Mouse (Mus musculus) midbrain, embryonic 16.5 days (tissue): ENCODE measurements at regions not wholly inside any gene's neighbourhood (a gene's known extent, or its start where the extent isn't known, plus 50 kb on each side); places are given as distances from the start of the nearest gene placed in this dataset.

Experiments
- ATAC-seq: fragments of 200-750 bp; cut with Nextera tagmentation; 2 replicates; pipeline ENCODE4 v1.8.0; 2017; ENCODE audit warnings: moderate TSS enrichment
- H3K27ac ChIP-seq: fragments of 300-500 bp; sonication (generic); 2 replicates; pipeline ENCODE4 v1.5.1; 2014; ENCODE audit warnings: mild to moderate bottlenecking, low read length, mixed read lengths
- H3K27me3 ChIP-seq: fragments of 300-500 bp; sonication (generic); 2 replicates; pipeline ENCODE4 v1.6.1; 2014; ENCODE audit warnings: low read depth, low read length, mixed read lengths; ENCODE audit not compliant: control insufficient read depth, insufficient read depth
- H3K36me3 ChIP-seq: fragments of 300-500 bp; sonication (generic); 2 replicates; pipeline ENCODE4 v1.6.1; 2014; ENCODE audit warnings: mild to moderate bottlenecking, low read length, moderate library complexity, mixed read lengths; ENCODE audit not compliant: control insufficient read depth, insufficient read depth
- H3K4me1 ChIP-seq: fragments of 300-500 bp; sonication (generic); 2 replicates; pipeline ENCODE4 v1.6.1; 2014; ENCODE audit warnings: mild to moderate bottlenecking, low read length, mixed read lengths; ENCODE audit not compliant: control insufficient read depth, insufficient read depth
- H3K4me2 ChIP-seq: fragments of 300-500 bp; sonication (generic); 2 replicates; pipeline ENCODE4 v1.6.1; 2014; ENCODE audit warnings: mild to moderate bottlenecking, low read length, mixed read lengths
- H3K4me3 ChIP-seq: fragments of 300-500 bp; sonication (generic); 2 replicates; pipeline ENCODE4 v1.5.1; 2014; ENCODE audit warnings: low read depth, mild to moderate bottlenecking, low read length, moderate library complexity, mixed read lengths
- H3K9ac ChIP-seq: fragments of 300-500 bp; sonication (generic); 2 replicates; pipeline ENCODE4 v1.6.1; 2014; ENCODE audit warnings: low read depth, low read length, mixed read lengths
- H3K9me3 ChIP-seq: fragments of 300-500 bp; sonication (generic); replicated peaks from 2 replicates; pipeline ENCODE4 v1.6.1; 2014; ENCODE audit warnings: mild to moderate bottlenecking, low read length, mixed read lengths; ENCODE audit not compliant: control insufficient read depth, poor library complexity, severe bottlenecking
- WGBS: fragments of 180-500 bp; shearing (Covaris S2); extraction: QIAGEN DNeasy Blood & Tissue Kit; methylation state at CpG from one replicate; pipeline ENCODE4 v1.1.7; 2014; 5-methylcytosine and 5-hydroxymethylcytosine counted together

DNA sequence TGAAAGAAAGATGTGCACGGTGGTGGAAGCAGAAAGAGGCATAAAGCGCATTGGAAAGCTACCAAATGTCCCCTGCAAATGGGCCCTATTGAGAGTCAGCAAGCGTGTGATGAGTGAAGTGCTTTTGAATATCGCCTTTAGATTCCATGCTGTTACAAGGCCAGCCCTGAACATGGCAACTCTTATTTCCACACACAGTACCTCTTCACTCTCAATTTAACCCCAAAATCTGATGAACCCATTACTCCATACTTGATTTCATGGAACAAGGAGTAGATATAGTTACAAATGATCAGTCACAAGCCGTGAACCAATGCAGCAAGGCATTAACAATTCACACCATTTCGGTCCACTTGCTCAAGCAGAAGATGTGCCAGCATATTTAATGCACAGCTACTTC, 71.1 kb upstream of the Dnajc24 start:
- Histone ChIP-seq H3K9me3 (no peaks in the 10 kb centered on the region), H3K4me1 (no peaks in the 10 kb centered on the region), H3K36me3 (no peaks in the 10 kb centered on the region), H3K9ac (no peak overlapping the region), H3K27ac (no peak overlapping the region), H3K27me3 (no peaks in the 10 kb centered on the region), H3K4me2 (no peak overlapping the region), H3K4me3 (no peak overlapping the region)
- ATAC-seq: no peak; the same call in 1 of the 2 replicates
- 55% methylated on average over 6 of the region's 6 CpGs for WGBS

- no peak overlapping the region for H3K9ac ChIP-seq
- no peak overlapping the region for H3K27ac ChIP-seq
- H3K4me3 ChIP-seq: no peak overlapping the region
- WGBS: 90% methylated on average over 2 of the region's 2 CpGs
- no peaks in the 10 kb centered on the region for H3K4me1 ChIP-seq
- H3K4me2 ChIP-seq: no peak overlapping the region
- no peak for ATAC-seq
- H3K27me3 ChIP-seq: no peaks in the 10 kb centered on the region
- H3K9me3 ChIP-seq: no peaks in the 10 kb centered on the region
- no peaks in the 10 kb centered on the region for H3K36me3 ChIP-seq
Observed at GRCm38 (mm10) chr2:106064316-106064715, 61.0 kb upstream of the Dnajc24 start.
